Mouse (Mus musculus) embryo, embryonic 11 days (tissue): ENCODE data around the gene Arhgef3.

Experiments used
- DNase-seq: peaks from one replicate; pipeline ENCODE4 v3.0.0-alpha.2; 2015

Arhgef3 gene

GRCm38 (mm10) chr14:27272835-27273138 is 158.1 kb downstream of the Arhgef3 start:
- no peak for DNase-seq

DNA sequence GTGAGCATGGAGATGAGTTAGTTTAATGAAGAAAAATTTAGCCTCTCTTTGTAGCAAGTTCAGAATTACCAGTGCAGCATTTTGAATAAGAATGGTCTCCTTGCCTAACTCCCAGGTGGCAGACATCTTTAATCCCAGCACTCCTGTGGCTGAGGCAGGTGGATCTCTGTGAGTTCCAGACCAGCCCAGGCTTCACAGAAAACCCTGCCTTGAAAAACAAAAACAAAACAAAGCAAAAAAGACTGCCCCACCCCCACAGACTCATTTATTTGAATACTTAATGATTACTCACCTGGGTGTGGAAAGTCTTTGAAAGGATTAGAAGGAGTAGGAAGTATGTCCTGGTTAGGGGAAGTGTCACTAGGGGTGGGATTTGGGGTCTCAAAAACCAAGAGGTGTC is 158.5 kb downstream of the Arhgef3 start:
- DNase-seq, result no peak

DNA sequence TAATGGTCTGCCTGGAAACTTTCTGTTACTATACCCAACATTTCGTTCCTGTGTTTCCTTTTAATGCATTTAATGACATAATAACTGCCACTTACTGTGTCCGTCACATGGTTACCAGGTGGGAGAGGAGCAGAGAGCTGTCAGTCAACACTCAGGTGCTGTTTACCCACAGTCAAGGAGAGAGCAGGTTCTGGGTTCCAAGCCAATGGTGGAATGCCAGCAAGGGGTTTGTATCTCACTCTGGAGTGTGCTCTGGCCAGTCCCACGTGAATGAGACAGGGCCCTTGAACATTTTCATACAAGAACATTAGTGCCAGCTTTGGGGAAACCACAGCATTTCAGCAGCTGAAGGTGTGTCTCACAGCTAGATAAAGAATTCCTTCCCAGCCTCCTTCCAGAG is 162.6 kb downstream of the Arhgef3 start:
- DNase-seq, result no peak

GRCm38 (mm10) chr14:27280201-27280890 is 165.6 kb downstream of the Arhgef3 start:
- DNase-seq, result no peak

- DNase-seq, result no peak
Observed at GRCm38 (mm10) chr14:27283956-27284355, 169.3 kb downstream of the Arhgef3 start.

DNA sequence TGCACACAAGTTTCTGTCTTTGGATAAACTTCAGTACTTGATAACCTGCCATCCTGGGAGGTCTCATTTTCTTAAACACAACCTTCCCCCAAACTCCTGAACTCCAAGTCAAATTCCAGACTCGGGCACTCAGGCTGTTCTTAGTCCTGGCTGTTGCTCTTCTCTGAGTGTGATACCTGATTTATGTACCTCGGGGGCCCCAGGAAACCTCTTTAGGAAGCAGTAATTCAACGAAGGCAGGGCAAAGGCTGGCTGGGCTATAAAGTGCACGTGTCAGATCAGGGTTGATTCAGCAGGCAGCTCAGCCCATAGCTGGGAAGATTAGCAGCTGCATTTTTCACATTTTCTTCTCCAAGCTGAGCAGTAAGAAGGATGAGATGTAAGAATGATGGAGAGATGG is 171.5 kb downstream of the Arhgef3 start:
- peak; percentile 53 for DNase-seq

- DNase-seq, result no peak
Observed at GRCm38 (mm10) chr14:27289053-27289452, 174.4 kb downstream of the Arhgef3 start.

DNA sequence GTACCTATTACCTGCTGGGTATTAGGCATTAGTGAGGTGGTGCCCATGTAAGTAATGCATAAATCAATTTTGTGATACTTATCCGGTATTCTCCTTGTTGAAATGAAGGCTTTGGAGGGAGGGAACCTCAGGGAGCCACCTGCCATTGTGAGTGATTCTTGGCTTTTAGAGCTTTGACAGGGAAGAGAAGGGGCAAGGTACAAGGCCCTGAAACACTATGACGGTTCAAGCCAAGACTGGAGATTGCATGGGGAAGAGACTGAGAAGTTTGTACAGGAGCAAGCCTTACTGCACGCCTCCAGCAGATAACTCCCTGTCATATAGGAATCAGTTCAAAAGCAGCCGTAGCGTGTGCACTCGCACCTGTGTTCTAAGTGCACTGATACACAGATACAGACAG is 177.4 kb downstream of the Arhgef3 start:
- DNase-seq, result no peak

DNA sequence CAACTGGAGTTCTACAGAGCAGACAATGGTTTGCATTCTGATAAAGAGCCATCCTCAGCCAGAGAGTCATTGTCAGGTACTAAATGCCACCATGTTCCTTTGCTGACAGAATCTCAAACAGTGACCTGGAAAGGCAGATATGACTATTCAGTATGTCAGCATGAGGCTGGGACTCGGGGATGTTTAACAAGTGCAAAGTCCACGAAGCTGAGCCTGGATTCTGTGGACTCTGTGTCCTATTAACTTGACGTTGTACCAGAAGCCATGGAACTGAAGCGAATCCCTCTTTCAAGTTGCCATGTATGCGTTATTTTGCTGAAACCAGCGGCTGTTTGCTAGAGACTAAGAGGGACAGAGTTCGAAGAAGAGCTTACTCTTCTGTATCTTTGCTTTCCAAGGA is 181.1 kb downstream of the Arhgef3 start:
- no peak for DNase-seq

GRCm38 (mm10) chr14:27296987-27297386 is 182.3 kb downstream of the Arhgef3 start:
- no peak for DNase-seq

- DNase-seq, result no peak
Observed at GRCm38 (mm10) chr14:27298875-27299274, 184.2 kb downstream of the Arhgef3 start.

DNA sequence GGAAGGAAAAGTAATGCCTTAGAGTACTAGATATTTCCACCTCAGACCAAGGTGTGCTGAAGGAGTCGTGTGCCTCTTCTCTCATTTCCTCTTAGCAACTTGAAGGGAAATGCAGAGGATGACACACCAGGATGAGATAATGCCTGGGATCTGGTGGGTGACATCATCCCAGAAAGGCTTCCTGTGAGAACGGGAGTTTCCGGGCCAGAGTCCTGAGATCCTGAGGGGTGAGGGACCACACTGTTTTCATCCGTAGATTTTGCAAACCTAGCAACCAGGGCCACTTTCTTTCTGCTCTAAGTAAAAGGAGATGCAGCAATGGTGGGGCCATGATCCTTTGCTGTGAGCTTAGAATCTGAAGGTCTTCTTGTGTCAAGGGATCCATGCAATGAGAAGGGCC is 185.0 kb downstream of the Arhgef3 start:
- no peak for DNase-seq

GRCm38 (mm10) chr14:27301768-27302499 is 187.2 kb downstream of the Arhgef3 start:
- no peak for DNase-seq

DNA sequence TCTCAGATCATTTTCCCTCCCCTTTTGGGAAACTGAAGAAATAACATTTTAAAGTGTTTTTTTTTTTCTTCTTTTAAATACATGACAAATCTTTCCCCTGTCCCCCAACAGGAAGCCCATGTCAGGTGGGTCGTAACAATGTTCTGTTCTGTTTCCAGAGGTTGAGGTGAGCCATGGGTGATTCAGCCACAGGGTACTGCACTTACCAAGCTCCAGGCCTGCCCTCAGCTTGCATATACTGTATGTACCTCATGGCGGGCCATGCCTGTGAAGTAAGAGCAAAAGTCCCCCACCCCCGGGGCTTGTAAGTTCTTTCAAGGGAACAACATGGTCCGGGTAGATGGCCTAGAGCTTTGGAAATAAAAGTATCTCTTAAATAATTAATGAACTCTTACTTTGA is 188.6 kb downstream of the Arhgef3 start:
- no peak for DNase-seq

- DNase-seq, result no peak
Observed at GRCm38 (mm10) chr14:27304408-27304807, 189.7 kb downstream of the Arhgef3 start.

- no peak for DNase-seq
Observed at GRCm38 (mm10) chr14:27308761-27309160, 194.1 kb downstream of the Arhgef3 start.

- no peak for DNase-seq
Observed at GRCm38 (mm10) chr14:27310559-27311242, 196.0 kb downstream of the Arhgef3 start.

- DNase-seq, result no peak
Observed at GRCm38 (mm10) chr14:27312380-27312779, 197.7 kb downstream of the Arhgef3 start.

DNA sequence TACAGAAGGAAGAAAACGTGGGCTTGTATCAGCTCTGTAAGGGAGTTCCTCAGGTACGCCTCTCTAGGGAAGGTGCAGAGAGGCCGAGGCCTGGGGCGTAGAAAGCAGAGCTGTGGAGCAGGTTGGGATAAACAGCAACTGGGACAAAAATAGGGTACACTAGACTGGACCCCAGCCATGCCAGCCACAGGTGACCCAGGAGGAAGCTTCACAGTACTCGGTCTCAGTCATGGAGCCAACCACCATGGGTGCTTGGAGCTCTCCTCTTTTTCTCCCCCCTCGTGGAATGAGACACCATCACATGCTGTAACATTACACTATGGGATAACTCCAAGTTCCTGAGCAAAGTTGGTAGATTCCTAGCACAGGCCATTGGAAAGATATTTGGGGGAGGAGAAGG is 201.0 kb downstream of the Arhgef3 start:
- no peak for DNase-seq

GRCm38 (mm10) chr14:27317146-27317545 is 202.4 kb downstream of the Arhgef3 start:
- DNase-seq, result no peak

DNA sequence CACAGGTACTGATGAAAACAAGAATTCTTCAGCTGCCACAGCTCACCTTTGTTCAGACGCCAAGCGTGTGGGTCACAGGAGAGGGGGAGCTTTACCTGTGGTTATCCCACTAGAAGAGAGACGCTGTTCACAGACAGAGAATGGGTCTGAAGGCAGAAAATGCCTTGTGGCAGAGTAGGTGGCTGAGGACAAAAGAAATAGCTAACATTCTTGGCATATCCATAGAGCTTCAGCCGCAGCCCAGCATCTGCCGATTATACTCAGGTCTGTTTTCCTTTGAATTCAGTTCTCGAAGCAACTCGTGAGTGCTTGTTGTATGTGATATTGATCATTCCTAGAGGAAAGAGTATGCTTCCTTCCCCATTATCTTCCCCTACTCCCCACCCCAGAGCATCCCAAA is 204.7 kb downstream of the Arhgef3 start:
- no peak for DNase-seq

DNA sequence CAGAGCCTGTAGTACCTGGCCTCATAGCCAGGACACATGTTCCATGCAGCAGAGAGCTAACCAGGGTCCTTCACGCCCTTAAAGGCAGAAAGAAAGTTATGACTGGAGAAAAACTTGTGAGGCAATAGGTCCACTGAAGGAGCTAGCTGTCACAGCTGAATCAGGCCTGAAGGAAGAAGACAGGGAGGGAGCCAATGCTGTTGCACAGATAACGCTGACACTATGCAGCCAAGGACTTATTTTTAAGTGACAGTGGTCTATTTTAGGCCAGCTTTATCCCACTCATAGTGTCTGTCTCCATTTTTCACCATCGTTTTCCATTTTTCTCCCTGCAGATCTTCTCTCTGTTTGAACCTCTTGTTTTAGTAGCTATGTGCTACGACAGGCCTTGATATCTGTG is 207.3 kb downstream of the Arhgef3 start:
- no peak for DNase-seq

DNA sequence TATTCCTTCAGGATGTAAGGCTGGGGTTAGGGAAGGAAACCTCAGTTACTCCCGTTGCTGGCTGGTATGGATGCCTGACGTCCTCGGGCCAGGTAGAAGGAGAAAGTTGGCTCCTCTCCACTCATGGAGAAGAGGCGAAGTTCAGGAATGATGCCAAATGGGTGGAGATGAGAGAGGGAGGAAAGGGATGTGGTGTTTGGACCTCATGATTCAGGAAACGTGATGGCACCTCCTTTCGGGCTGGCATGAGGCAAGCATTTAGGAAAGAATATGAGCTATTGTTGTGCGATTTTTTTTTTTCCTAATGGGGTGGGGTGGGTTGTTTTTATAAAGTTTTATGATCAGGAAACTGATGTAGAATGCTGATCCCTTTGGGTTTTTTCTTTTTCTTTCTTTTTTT is 210.0 kb downstream of the Arhgef3 start:
- DNase-seq, result no peak

GRCm38 (mm10) chr14:27325537-27325936 is 210.8 kb downstream of the Arhgef3 start:
- DNase-seq, result no peak
